20 mouse cellular contexts compared by ENCODE assay signal in genomic region chr4:35690521-35690920, GRCm38 (mm10).
"Had no signal": no experiment of that assay in that cellular context is flagged by ENCODE, and none has a peak within 500 bp of the region (broad histone marks: within the 10 kb centered on the region; RNA-seq: fewer than 3 reads in every experiment).

No protein-coding gene starts in this region.

- H3K4me2 ChIP-seq: kidney, embryonic 15.5 days; liver, embryonic 13.5 days; midbrain, embryonic 13.5 days; neural tube, embryonic 13.5 days; stomach, embryonic 15.5 days had no signal

- ATAC-seq: intestine, postnatal 0 days; midbrain, embryonic 13.5 days; midbrain, embryonic 16.5 days had no signal

- H3K9ac ChIP-seq: kidney, embryonic 15.5 days; liver, embryonic 13.5 days; midbrain, embryonic 13.5 days; neural tube, embryonic 13.5 days; stomach, embryonic 15.5 days had no signal

- DNase-seq: kidney, adult 2 months; kidney, postnatal 10 days; kidney, postnatal 36 days; layer of hippocampus, postnatal 36 days; liver, embryonic 13.5 days; lung, adult 2 months; lung, postnatal 10 days; right cerebral cortex, adult 18-20 months; right cerebral cortex, postnatal 14 days; right cerebral cortex, postnatal 4 days; thymus, postnatal 36 days had no signal

- H3K4me1 ChIP-seq: kidney, embryonic 15.5 days; liver, embryonic 13.5 days; stomach, embryonic 15.5 days had no signal

- H3K4me3 ChIP-seq: kidney, embryonic 15.5 days; left cerebral cortex, adult 2 months; liver, embryonic 13.5 days; midbrain, embryonic 13.5 days; myocyte; neural tube, embryonic 13.5 days; stomach, embryonic 15.5 days had no signal

- H3K9me3 ChIP-seq: kidney, embryonic 15.5 days; liver, embryonic 13.5 days; midbrain, embryonic 13.5 days; neural tube, embryonic 13.5 days; stomach, embryonic 15.5 days had no signal

- H3K27me3 ChIP-seq: kidney, embryonic 15.5 days; liver, embryonic 13.5 days; midbrain, embryonic 13.5 days; neural tube, embryonic 13.5 days; stomach, embryonic 15.5 days had no signal

- H3K27ac ChIP-seq: kidney, embryonic 15.5 days; left cerebral cortex, adult 2 months; liver, embryonic 13.5 days; macrophage; midbrain, embryonic 13.5 days; neural tube, embryonic 13.5 days; stomach, embryonic 15.5 days had no signal

- H3K36me3 ChIP-seq: kidney, embryonic 15.5 days; liver, embryonic 13.5 days; midbrain, embryonic 13.5 days; neural tube, embryonic 13.5 days; stomach, embryonic 15.5 days had no signal
